Mouse (Mus musculus) liver, postnatal 0 days (tissue): Measurements from ENCODE around the gene Sorl1.

Experiments
- CTCF ChIP-seq: sonication (generic); IDR thresholded peaks from 2 replicates; pipeline ENCODE4 v1.5.1; 2016; ENCODE audit warnings: antibody characterized with exemption, low read depth
- EP300 ChIP-seq: IDR thresholded peaks from 2 replicates; pipeline ENCODE4 v1.6.1; 2016; ENCODE audit warnings: antibody characterized with exemption, low read depth, mild to moderate bottlenecking

- TF ChIP-seq EP300 (no peak), CTCF (no peak)
These were observed 52.1 kb downstream of the Sorl1 start for GRCm38 (mm10) chr9:42072010-42072409.
